Mouse (Mus musculus): Measurements from ENCODE around the gene Crybg1. TPM values are rescaled to one million over a fixed set of nuclear protein-coding genes. Genes with fewer than 3 reads are reported as not detected.

The Crybg1 gene
- total and polyA plus RNA-seq, 3 experiments = 3.9 to 6.6 (median 5.2) TPM

DNA sequence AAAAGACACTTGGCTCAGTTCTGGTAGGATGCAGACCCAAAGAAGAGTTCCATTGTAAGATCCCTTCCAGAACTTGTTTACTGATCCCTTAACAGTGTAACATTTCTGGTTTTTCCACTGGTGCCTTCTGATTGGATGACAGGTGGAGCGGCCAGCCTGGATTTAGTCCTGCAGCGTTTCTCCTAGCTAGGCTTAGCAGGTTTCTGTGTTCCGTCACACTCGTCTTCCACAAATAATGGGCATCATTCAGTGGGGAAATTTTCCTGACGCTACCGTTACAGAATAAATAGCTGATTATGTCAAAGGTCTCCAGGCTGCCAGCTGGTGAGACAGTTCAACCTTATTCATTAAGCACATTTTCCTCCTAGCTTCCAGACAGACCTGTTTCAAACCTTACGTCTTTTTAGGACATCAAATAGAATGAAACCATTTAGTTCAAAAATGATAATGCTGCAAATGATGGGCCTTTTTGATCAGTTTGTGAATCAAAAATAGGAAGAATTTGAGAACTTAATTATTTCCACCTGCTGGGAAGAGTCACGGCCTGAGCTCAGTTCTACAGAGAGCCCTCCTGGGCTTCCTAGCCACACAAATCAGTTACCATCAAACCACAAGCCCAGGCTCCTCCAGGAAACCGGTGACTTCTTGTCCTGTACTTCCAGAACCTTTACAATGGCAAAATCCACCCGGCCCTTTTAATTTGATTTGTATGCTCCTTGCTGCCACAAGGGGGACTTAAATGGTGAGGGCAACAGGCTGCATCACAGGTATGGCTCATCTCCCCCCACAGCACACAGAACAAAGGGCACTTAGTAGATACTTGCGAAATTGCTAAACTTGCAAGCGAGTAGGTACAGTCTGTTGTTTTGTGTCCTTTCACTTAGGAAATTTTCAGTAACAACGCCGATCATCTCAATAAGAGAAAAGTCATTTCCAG, 146.4 kb downstream of the Crybg1 start:
- in situ Hi-C loops (cut with MboI; ENCODE audit: low pct_ligation_motif_present, low pct_unique_long_range_greater_than_20kb, low sequenced_read_pairs) = no loop called here
- TF ChIP-seq HCFC1 (IDR thresholded peaks at IDR 0.05; ENCODE audit: low read depth, low read length) (no peak), MAX (IDR thresholded peaks at IDR 0.05; ENCODE audit: low read length) (0 out of 2 replicates have a peak, but pooled peaks have one; percentile 10), SIN3A (IDR thresholded peaks at IDR 0.05; ENCODE audit: low read length) (0 out of 2 replicates have a peak, but pooled peaks have one; percentile 54), UBTF (IDR thresholded peaks at IDR 0.05; ENCODE audit: low read depth, low read length) (no peak), RAD21 (IDR thresholded peaks at IDR 0.05; ENCODE audit: low read depth, low read length) (peak; percentile 55), SMC3 (IDR thresholded peaks at IDR 0.05; ENCODE audit: low read depth, low read length) (peak; percentile 73), MEF2A (IDR thresholded peaks at IDR 0.05; ENCODE audit: borderline replicate concordance, low read depth, low read length) (0 out of 2 replicates have a peak, but pooled peaks have one; percentile 20), CTCF (conservative IDR thresholded peaks at IDR 0.05 in 1 of 2, IDR thresholded peaks at IDR 0.05 in 1 of 2; ENCODE audit: low read depth in 2 of 2, low read length in 2 of 2) (peak; percentile 48 to 82), MAZ (IDR thresholded peaks at IDR 0.05; ENCODE audit: low read depth, low read length) (0 out of 2 replicates have a peak, but pooled peaks have one; percentile 66)
- H3K4me2 ChIP-seq (ENCODE audit: insufficient read depth, low read depth, poor library complexity, severe bottlenecking) = peak overlapping the region; percentile 88
- H3K36me3 ChIP-seq (replicated peaks in 1 of 2; ENCODE audit: control insufficient read depth in 1 of 2, insufficient read depth in 1 of 2, low read length in 1 of 2) = peaks cover 5 to 13% of the 10 kb centered on the region in 2 experiments
- H3K4me1 ChIP-seq (ENCODE audit: control insufficient read depth in 1 of 2, insufficient read depth in 2 of 2) = peaks cover 6 to 25% of the 10 kb centered on the region in 2 experiments
- H3K27me3 ChIP-seq (replicated peaks) = no peaks in the 10 kb centered on the region
- H3K9me3 ChIP-seq (replicated peaks; ENCODE audit: low read length) = no peaks in the 10 kb centered on the region
- no peak overlapping the region for H3K27ac ChIP-seq (ENCODE audit: insufficient read depth, low read depth)
- peak overlapping the region; percentile 70 for H3K9ac ChIP-seq (ENCODE audit: insufficient read depth, low read depth)
- dilution Hi-C loops (cut with MboI; ENCODE audit: extremely low pct_ligation_motif_present, extremely low pct_unique_long_range_greater_than_20kb, low sequenced_read_pairs) = no loop called here
- DNase-seq (ENCODE audit: extremely low read depth) = peak; percentile 62
- no peaks in the 10 kb centered on the region for H3K79me2 ChIP-seq (replicated peaks; ENCODE audit: control insufficient read depth, extremely low read depth, insufficient read depth, poor library complexity, severe bottlenecking)
- peak overlapping the region; percentile 23 to 89 (median 46) for H3K4me3 ChIP-seq (replicated peaks in 1 of 3; ENCODE audit: low read depth in 2 of 3, low read length in 2 of 3, poor library complexity in 1 of 3)

DNA sequence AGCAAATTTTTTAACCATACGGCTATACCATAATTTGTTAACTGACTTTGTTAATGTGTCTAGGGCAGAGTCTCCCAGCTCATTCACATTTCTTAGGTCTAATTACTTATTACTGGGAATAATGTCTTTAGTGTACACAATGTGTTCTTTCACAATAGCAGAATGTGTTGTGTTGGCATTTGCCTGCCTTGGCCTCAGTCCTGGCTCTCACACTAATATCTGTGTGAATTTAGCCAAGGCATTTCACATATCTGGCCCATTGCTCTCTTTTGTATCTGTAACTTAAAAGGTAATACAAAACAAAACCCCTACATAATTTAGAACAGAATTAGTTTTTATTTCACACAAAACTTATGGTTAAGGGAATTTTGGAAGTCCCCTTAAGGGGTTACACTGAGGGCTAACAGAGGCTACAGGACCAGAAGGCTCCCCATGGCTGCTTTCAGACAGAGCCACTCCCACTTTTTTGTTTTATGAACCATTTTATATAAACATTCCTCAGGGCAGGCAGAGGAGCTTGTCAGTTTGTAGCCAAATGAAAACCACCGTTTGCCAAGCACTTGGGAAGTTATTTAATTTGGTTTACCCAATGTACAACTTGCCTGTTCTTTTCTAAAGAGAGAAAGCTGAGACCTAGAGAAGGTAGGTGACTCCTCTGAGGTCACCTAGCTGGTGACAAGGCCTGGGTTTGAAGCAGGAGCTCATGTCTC, 148.3 kb downstream of the Crybg1 start:
- Histone ChIP-seq H3K27me3 (replicated peaks) (no peaks in the 10 kb centered on the region), H3K36me3 (replicated peaks in 1 of 2; ENCODE audit: control insufficient read depth in 1 of 2, insufficient read depth in 1 of 2, low read length in 1 of 2) (peaks cover 5 to 14% of the 10 kb centered on the region in 2 experiments), H3K4me2 (ENCODE audit: insufficient read depth, low read depth, poor library complexity, severe bottlenecking) (no peak overlapping the region), H3K9ac (ENCODE audit: insufficient read depth, low read depth) (no peak overlapping the region), H3K9me3 (replicated peaks; ENCODE audit: low read length) (no peaks in the 10 kb centered on the region), H3K4me3 (replicated peaks in 1 of 3; ENCODE audit: low read depth in 2 of 3, low read length in 2 of 3, poor library complexity in 1 of 3) (no peak overlapping the region), H3K4me1 (ENCODE audit: control insufficient read depth in 1 of 2, insufficient read depth in 2 of 2) (peaks cover 14 to 44% of the 10 kb centered on the region in 2 experiments), H3K79me2 (replicated peaks; ENCODE audit: control insufficient read depth, extremely low read depth, insufficient read depth, poor library complexity, severe bottlenecking) (no peaks in the 10 kb centered on the region), H3K27ac (ENCODE audit: insufficient read depth, low read depth) (no peak overlapping the region)
- dilution Hi-C loops (cut with MboI; ENCODE audit: extremely low pct_ligation_motif_present, extremely low pct_unique_long_range_greater_than_20kb, low sequenced_read_pairs) (no loop called here), in situ Hi-C loops (cut with MboI; ENCODE audit: low pct_ligation_motif_present, low pct_unique_long_range_greater_than_20kb, low sequenced_read_pairs) (no loop called here)
- DNase-seq (ENCODE audit: extremely low read depth) = no peak
- TF ChIP-seq ZNF384 (IDR thresholded peaks at IDR 0.05; ENCODE audit: low read depth, low read length) (no peak), MAZ (IDR thresholded peaks at IDR 0.05; ENCODE audit: low read depth, low read length) (no peak), MAX (IDR thresholded peaks at IDR 0.05; ENCODE audit: low read length) (no peak)
